ENCODE assay signal across 25 mouse cellular contexts in the genomic region with DNA sequence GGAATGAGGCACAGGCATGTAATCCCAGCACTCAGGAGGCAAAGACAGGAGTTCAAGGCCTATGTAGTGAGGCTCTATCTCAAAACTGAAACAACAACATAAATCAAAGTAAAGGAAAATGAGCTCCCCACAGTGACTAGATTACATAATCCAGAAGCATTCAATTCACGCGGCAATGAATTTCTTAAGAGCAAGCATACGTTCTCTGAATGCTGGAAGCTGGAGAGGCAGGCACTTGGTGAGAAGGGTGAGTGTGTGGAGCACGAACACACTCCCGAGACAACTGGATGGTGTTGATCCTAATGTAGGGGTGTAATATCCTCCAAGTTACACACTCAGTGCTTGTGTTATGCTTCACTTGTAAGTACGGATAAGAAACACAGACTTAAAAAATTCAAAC.
"Had no signal": no experiment of that assay in that cellular context is flagged by ENCODE, and none has a peak within 500 bp of the region (broad histone marks: within the 10 kb centered on the region; RNA-seq: fewer than 3 reads in every experiment).

No protein-coding gene starts in this region.

- H3K9ac ChIP-seq: heart, embryonic 12.5 days; hindbrain, embryonic 12.5 days; hindbrain, embryonic 14.5 days; intestine, embryonic 15.5 days; limb, embryonic 13.5 days; limb, embryonic 15.5 days had no signal

- H3K27me3 ChIP-seq: heart, embryonic 12.5 days; hindbrain, embryonic 12.5 days; intestine, embryonic 15.5 days; limb, embryonic 13.5 days; limb, embryonic 15.5 days had no signal

- H3K27ac ChIP-seq: gastrocnemius, adult 2 months; heart, embryonic 10.5 days; hindbrain, embryonic 10.5 days; hindbrain, embryonic 12.5 days; hindbrain, embryonic 14.5 days; intestine, embryonic 15.5 days; layer of hippocampus, adult 2 months; left cerebral cortex, adult 2 months; limb, embryonic 13.5 days; limb, embryonic 15.5 days had no signal

- H3K4me1 ChIP-seq: hindbrain, embryonic 10.5 days; hindbrain, embryonic 12.5 days; intestine, embryonic 15.5 days had no signal

- H3K4me2 ChIP-seq: heart, embryonic 12.5 days; hindbrain, embryonic 12.5 days; hindbrain, embryonic 14.5 days; intestine, embryonic 15.5 days; limb, embryonic 13.5 days; limb, embryonic 15.5 days had no signal

- H3K36me3 ChIP-seq: heart, embryonic 10.5 days; heart, embryonic 12.5 days; hindbrain, embryonic 10.5 days; hindbrain, embryonic 12.5 days; intestine, embryonic 15.5 days; limb, embryonic 13.5 days; limb, embryonic 15.5 days had no signal

- DNase-seq: gastrocnemius, adult 2 months; gastrocnemius, postnatal 10 days; gastrocnemius, postnatal 25 days; heart, adult 18-20 months; heart, postnatal 10 days; heart, postnatal 4 days; kidney, adult 18-20 months; kidney, adult 8-10 months; kidney, postnatal 10 days; kidney, postnatal 25 days; kidney, postnatal 4 days; left cerebral cortex, postnatal 4 days had no signal

- ATAC-seq: hindbrain, embryonic 16.5 days; inflammation-experienced regulatory T-cells, adult 6 months; intestine, embryonic 15.5 days; intestine, postnatal 0 days had no signal

- H3K4me3 ChIP-seq: gastrocnemius, adult 2 months; heart, embryonic 10.5 days; heart, embryonic 12.5 days; hindbrain, embryonic 10.5 days; hindbrain, embryonic 12.5 days; intestine, embryonic 15.5 days; layer of hippocampus, adult 2 months; left cerebral cortex, adult 2 months; limb, embryonic 13.5 days; limb, embryonic 15.5 days had no signal

- H3K9me3 ChIP-seq: heart, embryonic 10.5 days; heart, embryonic 12.5 days; hindbrain, embryonic 10.5 days; hindbrain, embryonic 12.5 days; intestine, embryonic 15.5 days; limb, embryonic 13.5 days; limb, embryonic 15.5 days had no signal
